Mouse (Mus musculus) bone marrow macrophage, adult 2 months (primary cell): ENCODE data around the gene Slc48a1. TPM values are rescaled to one million over a fixed set of nuclear protein-coding genes. Genes with fewer than 3 reads are reported as not detected.

Experiments
- H3K27ac ChIP-seq: 2 replicates; pipeline ENCODE4 v1.5.1; 2012; ENCODE audit warnings: low read depth, low read length; ENCODE audit not compliant: insufficient read depth
- H3K4me1 ChIP-seq: 2 replicates; pipeline ENCODE4 v1.6.1; 2012; ENCODE audit warnings: low read length; ENCODE audit not compliant: control insufficient read depth, insufficient read depth
- H3K4me3 ChIP-seq: 2 replicates; pipeline ENCODE4 v1.5.1; 2012; ENCODE audit warnings: mild to moderate bottlenecking, low read length, moderate library complexity; ENCODE audit not compliant: insufficient read depth
- CTCF ChIP-seq: IDR thresholded peaks from 2 replicates; pipeline ENCODE4 v1.5.1; 2012; ENCODE audit warnings: low read depth, mild to moderate bottlenecking, low read length, moderate library complexity
- POLR2A ChIP-seq: IDR thresholded peaks from 2 replicates; pipeline ENCODE4 v1.6.1; 2012; ENCODE audit warnings: mild to moderate bottlenecking, low read depth, low read length, borderline replicate concordance
- polyA plus RNA-seq: library from polyadenylated mRNA; stranded (reverse); fragments of >200 nt; gene quantifications from 2 replicates; pipeline ENCODE4 v1.2.4, GENCODE M21; 2012; ENCODE audit not compliant: missing spikeins, insufficient read depth, insufficient read length

Slc48a1 gene
- polyA plus RNA-seq, 1 experiment: 265 TPM

GRCm38 (mm10) chr15:97812126-97812525 lies 33.8 kb downstream of the Slc48a1 start:
- H3K4me1 ChIP-seq: peaks cover 5% of the 10 kb centered on the region
- H3K4me3 ChIP-seq: no peak overlapping the region
- TF ChIP-seq CTCF (no peak), POLR2A (no peak)
- no peak overlapping the region for H3K27ac ChIP-seq

- TF ChIP-seq POLR2A: no peak
- TF ChIP-seq CTCF: no peak
- no peak overlapping the region for H3K27ac ChIP-seq
- H3K4me3 ChIP-seq: no peak overlapping the region
- peaks cover 10% of the 10 kb centered on the region for H3K4me1 ChIP-seq
Observed at GRCm38 (mm10) chr15:97812875-97813274, 34.6 kb downstream of the Slc48a1 start.

DNA sequence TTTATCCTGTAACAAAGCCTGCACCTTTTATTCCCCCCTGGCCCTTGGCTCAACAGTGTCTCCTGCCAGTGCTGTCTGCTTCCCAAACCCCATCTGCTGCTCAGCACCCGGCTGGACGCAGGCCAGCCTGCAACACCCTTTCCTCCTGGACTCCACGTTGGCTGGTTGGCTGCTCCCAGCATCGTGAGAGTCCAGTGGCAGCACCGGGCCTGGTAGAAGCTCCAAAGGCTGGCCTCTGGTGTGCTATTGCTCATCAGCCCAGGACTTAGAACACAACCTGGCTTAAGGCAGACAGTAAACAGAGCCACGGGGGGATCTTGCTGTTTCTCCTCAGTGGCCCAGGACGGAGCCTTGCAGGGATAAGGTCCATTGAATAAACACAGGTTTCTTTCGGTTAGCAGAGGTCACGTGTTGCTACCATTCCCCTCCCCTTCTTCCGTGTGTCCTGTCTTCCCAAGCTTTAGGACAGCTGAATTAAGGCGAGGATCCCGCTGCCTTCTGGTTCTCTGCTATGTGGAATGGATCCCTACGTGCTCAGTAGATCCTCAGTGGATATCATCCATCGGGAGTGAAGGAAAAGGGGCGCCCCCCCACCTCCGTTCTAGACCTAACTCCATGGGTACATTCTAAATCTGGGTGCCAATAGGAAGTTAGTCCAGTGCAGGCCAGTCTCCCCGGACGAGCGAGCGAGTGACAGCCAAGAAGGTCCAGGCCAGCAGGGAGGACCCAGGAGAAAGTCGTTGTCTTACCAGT lies 35.3 kb downstream of the Slc48a1 start:
- Histone ChIP-seq H3K4me3 (no peak overlapping the region), H3K4me1 (peaks cover 10% of the 10 kb centered on the region), H3K27ac (no peak overlapping the region)
- no peak for TF ChIP-seq CTCF
- no peak for TF ChIP-seq POLR2A

DNA sequence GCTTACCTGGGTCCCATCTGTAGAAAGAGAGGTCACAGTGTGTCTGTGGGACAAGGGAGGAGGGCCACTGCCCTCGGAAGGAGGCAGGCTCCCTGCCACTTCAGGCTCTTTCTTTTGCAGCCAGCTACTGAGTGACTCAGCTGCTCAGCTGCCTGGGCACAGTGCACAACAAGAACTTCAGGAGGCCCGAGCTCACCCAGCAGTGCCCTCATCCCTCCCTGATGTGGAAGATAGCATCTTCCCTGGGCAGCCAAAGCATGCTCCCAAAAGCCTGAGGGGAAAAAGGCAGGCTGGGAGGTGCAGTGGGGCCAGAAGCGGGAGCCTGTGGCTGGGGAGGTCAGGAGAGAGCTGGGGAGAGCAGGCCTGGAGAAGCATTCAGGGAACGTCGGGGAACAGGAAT lies 36.4 kb downstream of the Slc48a1 start:
- no peak overlapping the region for H3K27ac ChIP-seq
- TF ChIP-seq CTCF (no peak), POLR2A (no peak)
- H3K4me1 ChIP-seq: peaks cover 10% of the 10 kb centered on the region
- H3K4me3 ChIP-seq: no peak overlapping the region

DNA sequence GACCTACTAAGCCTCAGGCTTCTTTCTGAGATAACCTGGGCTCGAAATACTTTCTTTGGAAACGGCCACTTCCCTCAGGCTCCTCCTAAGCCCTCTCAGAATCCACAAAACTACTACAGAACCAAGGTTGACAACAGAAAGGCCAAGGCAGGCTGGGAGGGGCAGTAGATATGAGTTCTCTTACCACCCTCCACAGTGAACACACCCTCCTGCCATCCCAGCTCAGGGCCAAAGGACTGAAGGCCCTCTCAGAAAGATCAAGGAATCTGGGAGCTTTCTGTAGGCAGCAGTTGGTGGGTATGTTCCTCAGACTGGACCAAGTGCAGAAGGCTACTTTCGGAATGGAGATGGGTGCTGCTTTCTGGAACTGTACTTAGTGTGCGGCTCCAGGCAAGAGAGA lies 36.9 kb downstream of the Slc48a1 start:
- no peak for TF ChIP-seq POLR2A
- TF ChIP-seq CTCF: no peak
- Histone ChIP-seq H3K27ac (no peak overlapping the region), H3K4me3 (no peak overlapping the region), H3K4me1 (peaks cover 10% of the 10 kb centered on the region)

- Histone ChIP-seq H3K4me3 (no peak overlapping the region), H3K4me1 (peaks cover 17% of the 10 kb centered on the region), H3K27ac (no peak overlapping the region)
- TF ChIP-seq CTCF (no peak), POLR2A (no peak)
Observed at GRCm38 (mm10) chr15:97816199-97816994, 38.1 kb downstream of the Slc48a1 start.

- Histone ChIP-seq H3K4me3 (no peak overlapping the region), H3K27ac (no peak overlapping the region), H3K4me1 (peaks cover 46% of the 10 kb centered on the region)
- TF ChIP-seq POLR2A (no peak), CTCF (no peak)
Observed at GRCm38 (mm10) chr15:97819937-97820336, 41.6 kb downstream of the Slc48a1 start.

GRCm38 (mm10) chr15:97821321-97821982 lies 43.1 kb downstream of the Slc48a1 start:
- Histone ChIP-seq H3K4me1 (peaks cover 50% of the 10 kb centered on the region), H3K27ac (no peak overlapping the region; the same call in 1 of the 2 replicates), H3K4me3 (peak overlapping the region; percentile 7; the same call in 1 of the 2 replicates)
- TF ChIP-seq POLR2A (no peak), CTCF (no peak)

- no peak for TF ChIP-seq POLR2A
- no peak overlapping the region for H3K27ac ChIP-seq
- H3K4me1 ChIP-seq: peaks cover 46% of the 10 kb centered on the region
- H3K4me3 ChIP-seq: no peak overlapping the region
Observed at GRCm38 (mm10) chr15:97821983-97822363, 43.7 kb downstream of the Slc48a1 start.

GRCm38 (mm10) chr15:97822545-97823228 lies 44.4 kb downstream of the Slc48a1 start:
- H3K27ac ChIP-seq: no peak overlapping the region
- TF ChIP-seq CTCF (no peak), POLR2A (no peak)
- no peak overlapping the region for H3K4me3 ChIP-seq
- H3K4me1 ChIP-seq: peaks cover 40% of the 10 kb centered on the region
